Comparison of ENCODE assay signal across 12 mouse cellular contexts in the genomic region with DNA sequence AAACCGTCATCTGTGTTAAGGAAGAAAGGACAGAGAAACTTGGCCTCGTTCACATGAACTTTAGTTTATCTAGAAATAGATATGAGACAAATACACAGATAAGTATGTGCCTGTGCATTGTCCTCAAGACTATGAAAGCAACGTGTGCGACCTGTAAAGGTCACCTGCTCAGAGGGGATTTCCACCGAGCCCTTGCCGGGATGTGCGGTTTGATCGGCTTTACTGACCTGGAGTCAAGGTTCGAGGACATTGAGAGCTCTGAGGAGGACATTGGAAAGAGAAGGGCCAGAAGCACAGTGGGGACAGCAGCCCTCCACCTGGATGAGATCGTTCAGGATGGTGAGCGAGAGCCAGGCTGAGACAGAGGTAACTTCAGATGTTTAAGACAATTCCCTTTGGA.
DNase-seq lines count a peak whose midpoint lies in the region; ATAC-seq lines count a peak whose summit lies in the region.
"Had no signal": no experiment of that assay in that cellular context is flagged by ENCODE, and none has a peak within 500 bp of the region (broad histone marks: within the 10 kb centered on the region; RNA-seq: fewer than 3 reads in every experiment).

No protein-coding gene starts in this region.

- no peak overlapping the region for H3K4me2 ChIP-seq in hindbrain, embryonic 12.5 days (replicated peaks)
- no peak overlapping the region for H3K4me2 ChIP-seq in midbrain, embryonic 13.5 days (replicated peaks)
- no peak overlapping the region for H3K4me2 ChIP-seq in midbrain, embryonic 14.5 days (ENCODE audit: low read length)
- no peak overlapping the region for H3K4me2 ChIP-seq in embryonic facial prominence, embryonic 15.5 days (replicated peaks)
- H3K4me2 ChIP-seq in stomach, embryonic 15.5 days = no peak overlapping the region

- H3K27ac ChIP-seq in hindbrain, embryonic 10.5 days = peak overlapping the region; percentile 85
- H3K27ac ChIP-seq in hindbrain, embryonic 12.5 days = no peak overlapping the region
- peak overlapping the region; percentile 35; the same call in 1 of the 2 replicates for H3K27ac ChIP-seq in midbrain, embryonic 13.5 days
- no peak overlapping the region for H3K27ac ChIP-seq in midbrain, embryonic 14.5 days (replicated peaks; ENCODE audit: low read depth, low read length)
- peak overlapping the region; percentile 87 for H3K27ac ChIP-seq in embryonic facial prominence, embryonic 15.5 days (replicated peaks)
- H3K27ac ChIP-seq in stomach, embryonic 15.5 days = peak overlapping the region; percentile 90

- H3K27me3 ChIP-seq in hindbrain, embryonic 10.5 days (ENCODE audit: insufficient read depth, poor library complexity, severe bottlenecking) = no peaks in the 10 kb centered on the region
- no peaks in the 10 kb centered on the region for H3K27me3 ChIP-seq in hindbrain, embryonic 12.5 days
- H3K27me3 ChIP-seq in midbrain, embryonic 13.5 days = no peaks in the 10 kb centered on the region
- H3K27me3 ChIP-seq in midbrain, embryonic 14.5 days (ENCODE audit: control insufficient read depth, insufficient read depth, low read length) = no peaks in the 10 kb centered on the region
- no peaks in the 10 kb centered on the region for H3K27me3 ChIP-seq in embryonic facial prominence, embryonic 15.5 days
- no peaks in the 10 kb centered on the region for H3K27me3 ChIP-seq in stomach, embryonic 15.5 days (replicated peaks)

- no peak overlapping the region for H3K4me3 ChIP-seq in hindbrain, embryonic 10.5 days
- H3K4me3 ChIP-seq in hindbrain, embryonic 12.5 days = no peak overlapping the region
- H3K4me3 ChIP-seq in midbrain, embryonic 13.5 days (replicated peaks) = no peak overlapping the region
- H3K4me3 ChIP-seq in midbrain, embryonic 14.5 days (replicated peaks; ENCODE audit: low read depth, low read length) = no peak overlapping the region
- no peak overlapping the region for H3K4me3 ChIP-seq in embryonic facial prominence, embryonic 15.5 days (replicated peaks)
- no peak overlapping the region for H3K4me3 ChIP-seq in stomach, embryonic 15.5 days (replicated peaks)

- peaks cover 49% of the 10 kb centered on the region for H3K4me1 ChIP-seq in hindbrain, embryonic 10.5 days (replicated peaks)
- peaks cover 14% of the 10 kb centered on the region for H3K4me1 ChIP-seq in hindbrain, embryonic 12.5 days
- H3K4me1 ChIP-seq in midbrain, embryonic 13.5 days (replicated peaks) = peaks cover 27% of the 10 kb centered on the region
- H3K4me1 ChIP-seq in midbrain, embryonic 14.5 days (ENCODE audit: control insufficient read depth, insufficient read depth, low read length) = peaks cover 10% of the 10 kb centered on the region
- peaks cover 57% of the 10 kb centered on the region for H3K4me1 ChIP-seq in embryonic facial prominence, embryonic 15.5 days
- peaks cover 47% of the 10 kb centered on the region for H3K4me1 ChIP-seq in stomach, embryonic 15.5 days

- ATAC-seq in hindbrain, embryonic 12.5 days (ENCODE audit: low FRiP score) = no peak
- ATAC-seq in midbrain, embryonic 13.5 days = no peak
- no peak for ATAC-seq in midbrain, embryonic 14.5 days (ENCODE audit: low FRiP score, low TSS enrichment)
- ATAC-seq in embryonic facial prominence, embryonic 15.5 days (ENCODE audit: insufficient number of reproducible peaks, low FRiP score, low TSS enrichment, low read depth) = no peak
- ATAC-seq in stomach, embryonic 15.5 days (ENCODE audit: insufficient read depth, low FRiP score, low read depth) = no peak

- H3K9ac ChIP-seq in hindbrain, embryonic 12.5 days = no peak overlapping the region
- no peak overlapping the region for H3K9ac ChIP-seq in midbrain, embryonic 13.5 days (replicated peaks)
- no peak overlapping the region for H3K9ac ChIP-seq in midbrain, embryonic 14.5 days (replicated peaks; ENCODE audit: low read length)
- no peak overlapping the region for H3K9ac ChIP-seq in embryonic facial prominence, embryonic 15.5 days
- no peak overlapping the region for H3K9ac ChIP-seq in stomach, embryonic 15.5 days

- no peak for DNase-seq in hindbrain, embryonic 10.5 days (ENCODE audit: low spot score)
- no peak for DNase-seq in midbrain, embryonic 14.5 days
- no peak for DNase-seq in left cerebral cortex, postnatal 36 days (ENCODE audit: low spot score in 2 of 2)
- no peak for DNase-seq in embryo, embryonic 10.5 days (ENCODE audit: low spot score)
- DNase-seq: cerebellum, adult 18-20 months; kidney, adult 11 months; lung, postnatal 14 days; right cerebral cortex, postnatal 25 days had no signal

- WGBS in hindbrain, embryonic 10.5 days = 78% methylated on average over 11 of the region's 11 CpGs
- WGBS in hindbrain, embryonic 12.5 days = 80% methylated on average over 11 of the region's 11 CpGs
- 77% methylated on average over 11 of the region's 11 CpGs for WGBS in midbrain, embryonic 13.5 days
- 83% methylated on average over 11 of the region's 11 CpGs for WGBS in midbrain, embryonic 14.5 days
- WGBS in embryonic facial prominence, embryonic 15.5 days = 78% methylated on average over 11 of the region's 11 CpGs
- 64% methylated on average over 11 of the region's 11 CpGs for WGBS in stomach, embryonic 15.5 days

- intact Hi-C loops in left cerebral cortex, postnatal 36 days (cut with DNase I) = no loop called here

- H3K9me3 ChIP-seq in hindbrain, embryonic 10.5 days = peaks cover 5% of the 10 kb centered on the region; the same call in 1 of the 2 replicates
- H3K9me3 ChIP-seq in hindbrain, embryonic 12.5 days (replicated peaks) = 0 out of 2 replicates have a peak, but pooled peaks cover 4% of the 10 kb centered on the region
- peaks cover 3% of the 10 kb centered on the region; the same call in 1 of the 2 replicates for H3K9me3 ChIP-seq in midbrain, embryonic 13.5 days
- no peaks in the 10 kb centered on the region for H3K9me3 ChIP-seq in midbrain, embryonic 14.5 days (ENCODE audit: control insufficient read depth, low read length)
- no peaks in the 10 kb centered on the region for H3K9me3 ChIP-seq in embryonic facial prominence, embryonic 15.5 days (replicated peaks)
- no peaks in the 10 kb centered on the region for H3K9me3 ChIP-seq in stomach, embryonic 15.5 days

- no peaks in the 10 kb centered on the region for H3K36me3 ChIP-seq in hindbrain, embryonic 10.5 days
- no peaks in the 10 kb centered on the region for H3K36me3 ChIP-seq in hindbrain, embryonic 12.5 days
- H3K36me3 ChIP-seq in midbrain, embryonic 13.5 days = no peaks in the 10 kb centered on the region
- H3K36me3 ChIP-seq in midbrain, embryonic 14.5 days (ENCODE audit: control insufficient read depth, insufficient read depth, low read length) = no peaks in the 10 kb centered on the region
- H3K36me3 ChIP-seq in embryonic facial prominence, embryonic 15.5 days = no peaks in the 10 kb centered on the region
- no peaks in the 10 kb centered on the region for H3K36me3 ChIP-seq in stomach, embryonic 15.5 days

Comparison
In these comparisons a context has a peak if more than half of its experiments do, and no peak if none do; other contexts are left out.
1. H3K27ac ChIP-seq: peak in hindbrain, embryonic 10.5 days (single experiment), midbrain, embryonic 13.5 days (single experiment), embryonic facial prominence, embryonic 15.5 days (single experiment) and stomach, embryonic 15.5 days (single experiment); none in hindbrain, embryonic 12.5 days (single experiment) and midbrain, embryonic 14.5 days (single experiment).